Mouse (Mus musculus) left cerebral cortex, adult 8-10 months (tissue): ENCODE measurements around the gene Utp3. TPM values are rescaled to one million over a fixed set of nuclear protein-coding genes. Genes with fewer than 3 reads are reported as not detected.

Experiments used
- DNase-seq, 2 experiments: peaks; one replicate each; pipeline ENCODE4 v3.0.0; 2022; ENCODE audit warnings: low spot score in 2 of 2
- total RNA-seq, 4 experiments: library from RNA; stranded (reverse); gene quantifications; 2 replicates each; pipeline ENCODE4 v1.2.4; 2022

The Utp3 gene
- total RNA-seq, 4 experiments from 2014 or later: 25.3 to 33.2 (median 29.2) TPM

GRCm38 (mm10) chr5:88569541-88569940 is 15.3 kb downstream of the Utp3 start:
- no peak for DNase-seq

- DNase-seq: no peak
Measured at GRCm38 (mm10) chr5:88574829-88575228, 20.6 kb downstream of the Utp3 start.

GRCm38 (mm10) chr5:88575506-88576338 is 21.5 kb downstream of the Utp3 start:
- no peak for DNase-seq

GRCm38 (mm10) chr5:88580681-88581080 is 26.4 kb downstream of the Utp3 start:
- DNase-seq: no peak

GRCm38 (mm10) chr5:88581343-88581742 is 27.1 kb downstream of the Utp3 start:
- no peak for DNase-seq

- peak; percentile 85 to 95 for DNase-seq
Measured at GRCm38 (mm10) chr5:88583271-88584031, 29.2 kb downstream of the Utp3 start.

- DNase-seq: peak in 1 of 2 experiments; percentile 50
Measured at GRCm38 (mm10) chr5:88584061-88584460, 29.8 kb downstream of the Utp3 start.

- no peak for DNase-seq
Measured at GRCm38 (mm10) chr5:88586407-88587174, 32.3 kb downstream of the Utp3 start.

GRCm38 (mm10) chr5:88587211-88587934 is 33.1 kb downstream of the Utp3 start:
- DNase-seq: no peak

- DNase-seq: no peak
Measured at GRCm38 (mm10) chr5:88588481-88588880, 34.2 kb downstream of the Utp3 start.

GRCm38 (mm10) chr5:88593421-88594172 is 39.3 kb downstream of the Utp3 start:
- DNase-seq: no peak

GRCm38 (mm10) chr5:88594173-88594569 is 39.9 kb downstream of the Utp3 start:
- DNase-seq: no peak

GRCm38 (mm10) chr5:88595537-88596455 is 41.5 kb downstream of the Utp3 start:
- DNase-seq: no peak

- no peak for DNase-seq
Measured at GRCm38 (mm10) chr5:88598961-88599360, 44.7 kb downstream of the Utp3 start.

GRCm38 (mm10) chr5:88602030-88602429 is 47.8 kb downstream of the Utp3 start:
- no peak for DNase-seq

GRCm38 (mm10) chr5:88602713-88603112 is 48.5 kb downstream of the Utp3 start:
- no peak for DNase-seq

GRCm38 (mm10) chr5:88604046-88604445 is 49.8 kb downstream of the Utp3 start:
- no peak for DNase-seq

GRCm38 (mm10) chr5:88604641-88605358 is 50.5 kb downstream of the Utp3 start:
- no peak for DNase-seq
